Mouse (Mus musculus) hindbrain, postnatal 0 days (tissue): Measurements from ENCODE around the gene Epn2. TPM values are rescaled to one million over a fixed set of nuclear protein-coding genes. Genes with fewer than 3 reads are reported as not detected.

Experiments
- ATAC-seq: fragments of 200-750 bp; cut with Nextera tagmentation; 2 replicates; pipeline ENCODE4 v1.8.0; 2017; ENCODE audit warnings: mild to moderate bottlenecking, moderate TSS enrichment, moderate library complexity
- DNase-seq: peaks from one replicate; pipeline ENCODE4 v3.0.0-alpha.2; 2015; ENCODE audit warnings: low spot score
- H3K27ac ChIP-seq: fragments of 300-500 bp; sonication (generic); 2 replicates; pipeline ENCODE4 v1.5.1; 2014; ENCODE audit warnings: mild to moderate bottlenecking
- H3K27me3 ChIP-seq: fragments of 300-500 bp; sonication (generic); 2 replicates; pipeline ENCODE4 v1.6.1; 2014; ENCODE audit warnings: low read length, mixed read lengths; ENCODE audit not compliant: insufficient read depth
- H3K36me3 ChIP-seq: fragments of 300-500 bp; sonication (generic); 2 replicates; pipeline ENCODE4 v1.6.1; 2014; ENCODE audit warnings: low read length, mixed read lengths; ENCODE audit not compliant: insufficient read depth
- H3K4me1 ChIP-seq: fragments of 300-500 bp; sonication (generic); 2 replicates; pipeline ENCODE4 v1.6.1; 2014; ENCODE audit warnings: antibody characterized with exemption, low read length, mixed read lengths; ENCODE audit not compliant: insufficient read depth
- H3K4me2 ChIP-seq: fragments of 300-500 bp; sonication (generic); 2 replicates; pipeline ENCODE4 v1.6.1; 2014; ENCODE audit warnings: low read depth, mild to moderate bottlenecking, low read length, moderate library complexity, mixed read lengths
- H3K4me3 ChIP-seq: fragments of 300-500 bp; sonication (generic); 2 replicates; pipeline ENCODE4 v1.5.1; 2014; ENCODE audit warnings: low read length
- H3K9ac ChIP-seq: fragments of 300-500 bp; sonication (generic); replicated peaks from 2 replicates; pipeline ENCODE4 v1.6.1; 2014; ENCODE audit warnings: mild to moderate bottlenecking, low read length, moderate library complexity, mixed read lengths
- H3K9me3 ChIP-seq: fragments of 300-500 bp; sonication (generic); 2 replicates; pipeline ENCODE4 v1.6.1; 2016; ENCODE audit warnings: low read length, mixed read lengths
- CTCF ChIP-seq: IDR thresholded peaks from 2 replicates; pipeline ENCODE4 v1.5.1; 2016; ENCODE audit warnings: antibody characterized with exemption, control low read depth, low read depth
- WGBS: fragments of 180-500 bp; shearing (Covaris S2); extraction: QIAGEN DNeasy Blood & Tissue Kit; methylation state at CpG from one replicate; pipeline ENCODE4 v1.1.7; 2014; 5-methylcytosine and 5-hydroxymethylcytosine counted together
- polyA plus RNA-seq: library from polyadenylated mRNA; unstranded; fragments of >200 nt; fragmentation: Nextera tagmentation; extraction: Ambion mirVana; gene quantifications from 2 replicates; pipeline ENCODE4 v1.2.1, GENCODE M21; 2015
- total RNA-seq: library from RNA; depleted of rRNA; stranded (reverse); fragments of >200 nt; gene quantifications from 2 replicates; pipeline ENCODE4 v1.2.3, GENCODE M21; 2014

Gene Epn2
- total and polyA plus RNA-seq, 2 experiments from 2014 or later: 56.1 to 84.2 TPM

DNA sequence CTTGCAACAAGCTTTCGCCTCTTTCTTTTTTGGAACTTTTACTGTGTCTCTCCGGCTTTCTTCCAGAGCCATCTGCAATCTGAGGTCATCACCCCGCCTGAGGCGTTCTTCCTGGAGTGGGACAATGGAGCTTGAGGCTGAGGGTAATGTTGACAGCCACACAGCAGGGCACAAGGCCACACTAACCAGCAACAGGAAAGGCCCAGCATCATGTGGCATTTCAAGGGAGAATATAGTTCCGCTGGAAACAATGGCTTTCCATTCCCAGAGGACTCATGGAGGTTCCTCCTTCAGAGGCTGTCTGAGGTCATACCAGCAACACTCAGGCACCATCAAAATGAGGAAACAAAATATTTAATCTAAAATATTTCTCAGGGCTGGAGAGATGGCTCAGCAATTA, 45.9 kb downstream of the Epn2 start:
- DNase-seq: no peak
- WGBS: 55% methylated on average over 5 of the region's 5 CpGs
- Histone ChIP-seq H3K9ac (no peak overlapping the region), H3K9me3 (no peaks in the 10 kb centered on the region), H3K27me3 (no peaks in the 10 kb centered on the region), H3K4me3 (no peak overlapping the region), H3K4me2 (no peak overlapping the region), H3K4me1 (no peaks in the 10 kb centered on the region; the same call in 1 of the 2 replicates), H3K27ac (no peak overlapping the region), H3K36me3 (no peaks in the 10 kb centered on the region)
- TF ChIP-seq CTCF: no peak
- ATAC-seq: no peak

DNA sequence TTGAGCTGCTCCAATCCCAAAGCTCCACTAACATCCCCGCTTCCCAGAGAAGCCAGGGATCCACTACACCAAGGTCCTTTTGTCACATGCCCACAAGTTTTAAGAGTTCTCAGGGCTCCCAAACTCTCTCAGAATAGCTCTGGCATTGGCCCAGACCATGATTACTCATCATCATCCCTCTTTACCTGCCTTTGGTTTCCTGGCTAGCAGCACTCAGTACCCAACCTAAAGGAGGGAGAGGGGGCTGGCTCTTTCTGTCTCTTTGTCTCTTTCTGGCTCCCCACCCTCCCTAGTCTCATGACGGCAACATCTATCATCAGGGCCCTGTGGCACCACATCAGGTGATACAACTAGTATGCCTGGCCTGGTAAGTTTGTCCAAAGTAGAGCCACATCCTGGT, 46.7 kb downstream of the Epn2 start:
- no peaks in the 10 kb centered on the region for H3K27me3 ChIP-seq
- 86% methylated on average over 2 of the region's 2 CpGs for WGBS
- H3K4me2 ChIP-seq: no peak overlapping the region
- no peak overlapping the region for H3K4me3 ChIP-seq
- no peak overlapping the region for H3K9ac ChIP-seq
- no peaks in the 10 kb centered on the region for H3K36me3 ChIP-seq
- no peak for TF ChIP-seq CTCF
- no peak overlapping the region for H3K27ac ChIP-seq
- ATAC-seq (no peak), DNase-seq (no peak)
- no peaks in the 10 kb centered on the region for H3K9me3 ChIP-seq
- H3K4me1 ChIP-seq: no peaks in the 10 kb centered on the region; the same call in 1 of the 2 replicates

DNA sequence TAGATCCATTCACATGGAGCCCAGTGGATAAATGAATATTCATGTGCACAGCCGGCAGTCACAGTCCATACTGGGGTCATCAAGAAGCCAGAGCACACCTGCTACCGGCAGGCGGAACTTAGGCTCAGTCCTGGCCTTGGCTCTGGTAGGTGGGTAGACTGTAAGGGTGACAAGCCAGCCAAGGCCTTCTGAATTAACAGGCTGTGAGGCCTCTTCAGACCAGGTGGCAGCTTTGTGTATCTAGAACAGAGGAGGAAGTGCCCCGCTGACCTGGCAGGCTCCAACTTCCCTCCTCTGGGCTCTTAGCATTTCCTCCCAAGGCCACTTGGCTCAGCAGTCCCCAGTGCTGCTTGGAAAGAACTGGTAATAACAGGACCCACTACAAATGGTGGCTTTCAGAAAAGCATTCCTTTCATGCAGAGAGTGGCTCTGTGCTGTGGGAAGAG, 50.2 kb downstream of the Epn2 start:
- 14% methylated on average over 4 of the region's 4 CpGs for WGBS
- H3K36me3 ChIP-seq: no peaks in the 10 kb centered on the region
- H3K4me2 ChIP-seq: no peak overlapping the region
- H3K27me3 ChIP-seq: no peaks in the 10 kb centered on the region
- H3K4me3 ChIP-seq: no peak overlapping the region
- ATAC-seq: peak; percentile 90
- H3K27ac ChIP-seq: peak overlapping the region; percentile 69; the same call in 1 of the 2 replicates
- H3K9ac ChIP-seq: no peak overlapping the region
- H3K4me1 ChIP-seq: no peaks in the 10 kb centered on the region; the same call in 1 of the 2 replicates
- no peaks in the 10 kb centered on the region for H3K9me3 ChIP-seq
- no peak for TF ChIP-seq CTCF
- peak; percentile 51 for DNase-seq

GRCm38 (mm10) chr11:61526872-61527271, 52.6 kb downstream of the Epn2 start:
- Histone ChIP-seq H3K4me2 (no peak overlapping the region), H3K9me3 (no peaks in the 10 kb centered on the region), H3K4me1 (no peaks in the 10 kb centered on the region; the same call in 1 of the 2 replicates), H3K4me3 (no peak overlapping the region), H3K27me3 (no peaks in the 10 kb centered on the region), H3K9ac (no peak overlapping the region), H3K36me3 (peaks cover 11% of the 10 kb centered on the region; the same call in 1 of the 2 replicates), H3K27ac (no peak overlapping the region)
- no peak for ATAC-seq
- DNase-seq: peak; percentile 33
- WGBS: 63% methylated on average over 1 of the region's 1 CpGs
- TF ChIP-seq CTCF: no peak

GRCm38 (mm10) chr11:61519484-61520107, 59.9 kb downstream of the Epn2 start:
- DNase-seq: no peak
- H3K36me3 ChIP-seq: peaks cover 49% of the 10 kb centered on the region
- ATAC-seq: no peak
- H3K27me3 ChIP-seq: no peaks in the 10 kb centered on the region
- H3K9ac ChIP-seq: no peak overlapping the region
- H3K4me1 ChIP-seq: no peaks in the 10 kb centered on the region
- 80% methylated on average over 3 of the region's 3 CpGs for WGBS
- H3K9me3 ChIP-seq: no peaks in the 10 kb centered on the region
- H3K4me2 ChIP-seq: no peak overlapping the region
- no peak for TF ChIP-seq CTCF
- no peak overlapping the region for H3K27ac ChIP-seq
- H3K4me3 ChIP-seq: no peak overlapping the region

DNA sequence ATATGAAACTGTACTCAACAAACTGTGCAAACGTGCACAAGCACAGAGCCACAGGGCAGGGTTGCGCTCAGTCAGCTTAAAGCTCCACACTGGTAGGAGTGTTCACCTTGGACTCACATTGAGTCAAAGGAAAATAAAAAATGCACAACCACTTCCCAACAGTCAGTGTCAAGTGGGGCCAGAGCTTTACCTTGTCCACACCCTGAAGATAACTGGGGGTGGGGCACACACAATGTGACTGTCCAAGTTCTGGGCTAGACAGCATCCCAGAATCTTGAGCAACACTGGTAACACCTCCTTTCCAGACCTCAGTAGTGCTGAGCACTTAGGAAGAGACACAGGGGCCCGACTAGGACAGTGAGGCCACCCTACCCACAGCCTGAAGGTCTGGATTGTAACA, 60.6 kb downstream of the Epn2 start:
- Histone ChIP-seq H3K27ac (no peak overlapping the region), H3K9ac (no peak overlapping the region), H3K4me3 (no peak overlapping the region), H3K27me3 (no peaks in the 10 kb centered on the region), H3K4me1 (no peaks in the 10 kb centered on the region), H3K4me2 (no peak overlapping the region), H3K36me3 (peaks cover 49% of the 10 kb centered on the region), H3K9me3 (no peaks in the 10 kb centered on the region)
- 91% methylated on average over 3 of the region's 3 CpGs for WGBS
- no peak for TF ChIP-seq CTCF
- no peak for ATAC-seq
- DNase-seq: no peak

DNA sequence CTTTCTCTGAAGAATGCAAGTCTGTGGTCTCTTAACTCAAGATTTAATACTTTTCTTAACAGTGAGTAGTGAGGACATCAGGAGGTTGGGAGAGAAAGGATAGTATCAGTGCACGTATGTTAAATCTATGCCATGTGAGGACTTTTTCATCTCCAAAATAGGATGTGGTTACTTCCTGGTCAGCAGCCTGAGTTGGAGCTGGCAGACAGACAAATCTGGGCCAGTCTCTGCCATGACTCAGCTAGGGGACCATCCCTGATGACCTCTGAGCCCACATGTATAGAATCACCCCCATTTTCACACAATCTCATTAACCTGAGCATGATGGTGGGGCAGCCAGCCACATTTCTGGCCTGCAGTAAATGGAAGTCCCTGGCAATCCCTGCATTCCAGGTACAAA, 61.5 kb downstream of the Epn2 start:
- Histone ChIP-seq H3K27ac (no peak overlapping the region), H3K36me3 (peaks cover 52% of the 10 kb centered on the region), H3K4me3 (no peak overlapping the region), H3K9ac (no peak overlapping the region), H3K9me3 (no peaks in the 10 kb centered on the region), H3K4me2 (no peak overlapping the region), H3K27me3 (no peaks in the 10 kb centered on the region), H3K4me1 (no peaks in the 10 kb centered on the region)
- no peak for TF ChIP-seq CTCF
- 89% methylated on average over 1 of the region's 1 CpGs for WGBS
- ATAC-seq: no peak
- no peak for DNase-seq
